Mouse (Mus musculus) limb, embryonic 12.5 days (tissue): Measurements from ENCODE around the gene Gm20916. TPM values are rescaled to one million over a fixed set of nuclear protein-coding genes. Genes with fewer than 3 reads are reported as not detected.
"Not testable (repeated sequence)": the region's sequence is repeated elsewhere in the genome, so short reads cannot be mapped to it uniquely, and the experiment has no call there.

Source experiments
- ATAC-seq: fragments of 200-750 bp; cut with Nextera tagmentation; 2 replicates; pipeline ENCODE4 v1.8.0; 2017; ENCODE audit warnings: low read depth, moderate TSS enrichment; ENCODE audit not compliant: insufficient number of reproducible peaks, insufficient read depth, low FRiP score, low TSS enrichment
- H3K27ac ChIP-seq: fragments of 300-500 bp; sonication (generic); 2 replicates; pipeline ENCODE4 v1.5.1; 2016; ENCODE audit warnings: mild to moderate bottlenecking, moderate library complexity
- H3K27me3 ChIP-seq: fragments of 300-500 bp; sonication (generic); 2 replicates; pipeline ENCODE4 v1.6.1; 2016; ENCODE audit warnings: mild to moderate bottlenecking, moderate library complexity
- H3K36me3 ChIP-seq: fragments of 300-500 bp; sonication (generic); 2 replicates; pipeline ENCODE4 v1.6.1; 2016; ENCODE audit warnings: mild to moderate bottlenecking, moderate library complexity
- H3K4me1 ChIP-seq: fragments of 300-500 bp; sonication (generic); replicated peaks from 2 replicates; pipeline ENCODE4 v1.6.1; 2016
- H3K4me2 ChIP-seq: fragments of 300-500 bp; sonication (generic); 2 replicates; pipeline ENCODE4 v1.6.1; 2016; ENCODE audit warnings: mild to moderate bottlenecking, moderate library complexity
- H3K4me3 ChIP-seq: fragments of 300-500 bp; sonication (generic); replicated peaks from 2 replicates; pipeline ENCODE4 v1.5.1; 2016; ENCODE audit warnings: mild to moderate bottlenecking
- H3K9ac ChIP-seq: fragments of 300-500 bp; sonication (generic); replicated peaks from 2 replicates; pipeline ENCODE4 v1.6.1; 2016; ENCODE audit warnings: mild to moderate bottlenecking, moderate library complexity
- H3K9me3 ChIP-seq: fragments of 300-500 bp; sonication (generic); 2 replicates; pipeline ENCODE4 v1.6.1; 2016; ENCODE audit warnings: mild to moderate bottlenecking, moderate library complexity
- WGBS: fragments of 180-500 bp; shearing (Covaris S2); methylation state at CpG from one replicate; pipeline ENCODE4 v1.1.7; 2016; 5-methylcytosine and 5-hydroxymethylcytosine counted together
- polyA plus RNA-seq: library from polyadenylated mRNA; unstranded; fragments of >200 nt; fragmentation: Nextera tagmentation; extraction: Ambion mirVana; gene quantifications from 2 replicates; pipeline ENCODE4 v1.2.1, GENCODE M21; 2016

Gene Gm20916
- not detected in 2 replicates for polyA plus RNA-seq

DNA sequence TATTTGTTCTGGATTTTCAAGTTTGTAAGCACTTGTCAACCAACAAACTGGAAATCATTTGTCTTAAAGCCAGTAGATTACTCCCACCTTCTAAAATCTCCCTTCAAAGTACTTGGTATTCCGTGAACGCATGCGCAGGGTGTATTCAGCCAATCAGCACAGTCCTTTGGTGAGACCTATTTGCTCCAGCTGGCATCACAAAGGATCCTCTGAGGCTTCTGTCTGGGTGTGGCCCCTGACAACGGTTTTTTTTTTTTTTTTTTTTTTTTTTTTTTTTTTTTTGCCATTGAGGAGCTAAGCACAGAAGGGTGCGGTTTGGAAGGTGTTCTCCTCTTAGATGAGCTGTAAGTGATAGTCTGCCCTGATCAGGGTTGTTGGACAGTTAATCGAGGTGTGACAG, at the start of gene Gm20916:
Gm20916 (plus strand) TSS at position 301 of the 400 bp plus-strand sequence.
- not testable (repeated sequence) for H3K9ac ChIP-seq, H3K4me1 ChIP-seq, ATAC-seq, H3K4me2 ChIP-seq, H3K27ac ChIP-seq, H3K9me3 ChIP-seq, H3K36me3 ChIP-seq, H3K27me3 ChIP-seq, H3K4me3 ChIP-seq
- no CpG with 5 or more reads among the region's 6 CpGs for WGBS

Other genes with a start within 250 kb of the Gm20916 start
- not detected in 2 replicates for gene Gm20917, start 168.4 kb upstream of the Gm20916 start, polyA plus RNA-seq